Mouse (Mus musculus) limb, embryonic 15.5 days (tissue): ENCODE data around the gene Ypel3. TPM values are rescaled to one million over a fixed set of nuclear protein-coding genes. Genes with fewer than 3 reads are reported as not detected.
A peak's percentile ranks its signal among the peaks of the same experiment; 100 is the strongest.
"Not testable (repeated sequence)": the region's sequence is repeated elsewhere in the genome, so short reads cannot be mapped to it uniquely, and the experiment has no call there.

ENCODE experiments used
- ATAC-seq: fragments of 200-750 bp; cut with Nextera tagmentation; 2 replicates; pipeline ENCODE4 v1.8.0; 2017; ENCODE audit warnings: low read depth, moderate TSS enrichment; ENCODE audit not compliant: insufficient number of reproducible peaks, low FRiP score, low TSS enrichment
- H3K27ac ChIP-seq: fragments of 300-500 bp; sonication (generic); 2 replicates; pipeline ENCODE4 v1.5.1; 2015; ENCODE audit warnings: moderate library complexity, mild to moderate bottlenecking, inconsistent platforms
- H3K27me3 ChIP-seq: fragments of 300-500 bp; sonication (generic); 2 replicates; pipeline ENCODE4 v1.6.1; 2015; ENCODE audit warnings: inconsistent platforms
- H3K36me3 ChIP-seq: fragments of 300-500 bp; sonication (generic); 2 replicates; pipeline ENCODE4 v1.6.1; 2015; ENCODE audit warnings: inconsistent platforms
- H3K4me1 ChIP-seq: fragments of 300-500 bp; sonication (generic); 2 replicates; pipeline ENCODE4 v1.6.1; 2015; ENCODE audit warnings: inconsistent platforms
- H3K4me2 ChIP-seq: fragments of 300-500 bp; sonication (generic); 2 replicates; pipeline ENCODE4 v1.6.1; 2015; ENCODE audit warnings: mild to moderate bottlenecking, inconsistent platforms
- H3K4me3 ChIP-seq: fragments of 300-500 bp; sonication (generic); 2 replicates; pipeline ENCODE4 v1.5.1; 2015; ENCODE audit warnings: mild to moderate bottlenecking, inconsistent platforms
- H3K9ac ChIP-seq: fragments of 300-500 bp; sonication (generic); 2 replicates; pipeline ENCODE4 v1.6.1; 2015; ENCODE audit warnings: inconsistent platforms
- H3K9me3 ChIP-seq: fragments of 300-500 bp; sonication (generic); 2 replicates; pipeline ENCODE4 v1.6.1; 2016; ENCODE audit warnings: inconsistent platforms
- WGBS: fragments of 180-500 bp; shearing (Covaris S2); methylation state at CpG from one replicate; pipeline ENCODE4 v1.1.7; 2015; 5-methylcytosine and 5-hydroxymethylcytosine counted together
- polyA plus RNA-seq: library from polyadenylated mRNA; unstranded; fragments of >200 nt; fragmentation: Nextera tagmentation; extraction: Ambion mirVana; gene quantifications from 2 replicates; pipeline ENCODE4 v1.2.1, GENCODE M21; 2015

Ypel3 gene
- polyA plus RNA-seq = 117 and 122 TPM in 2 replicates

GRCm38 (mm10) chr7:126776598-126777057, at the start of gene Ypel3:
Gene Ypel3 (plus strand): TSS chr7:126776955.
- peaks cover 8% of the 10 kb centered on the region for H3K36me3 ChIP-seq
- peak within 1 kb of the TSS; percentile 78 for H3K4me2 ChIP-seq
- ATAC-seq = peak; percentile 88
- H3K27ac ChIP-seq = peak within 1 kb of the TSS; percentile 86
- no peaks in the 10 kb centered on the region for H3K27me3 ChIP-seq
- H3K9me3 ChIP-seq = no peaks in the 10 kb centered on the region
- H3K4me3 ChIP-seq = peak within 1 kb of the TSS; percentile 69
- peaks cover 45% of the 10 kb centered on the region for H3K4me1 ChIP-seq
- H3K9ac ChIP-seq = peak within 1 kb of the TSS; percentile 70
- under 1% methylated on average over 35 of the region's 37 CpGs for WGBS

- not testable (repeated sequence) for H3K4me2 ChIP-seq, H3K27ac ChIP-seq, H3K4me3 ChIP-seq, H3K27me3 ChIP-seq, H3K4me1 ChIP-seq, H3K9ac ChIP-seq, H3K36me3 ChIP-seq, H3K9me3 ChIP-seq, ATAC-seq
- WGBS = 81% methylated on average over 4 of the region's 4 CpGs
These were observed 46.4 kb upstream of the Ypel3 start for GRCm38 (mm10) chr7:126730256-126730789.

GRCm38 (mm10) chr7:126736122-126736521, 40.6 kb upstream of the Ypel3 start:
- H3K4me3 ChIP-seq = no peak overlapping the region
- H3K9me3 ChIP-seq = no peaks in the 10 kb centered on the region
- 81% methylated on average over 8 of the region's 8 CpGs for WGBS
- H3K4me2 ChIP-seq = no peak overlapping the region
- H3K36me3 ChIP-seq = no peaks in the 10 kb centered on the region
- no peaks in the 10 kb centered on the region for H3K4me1 ChIP-seq
- ATAC-seq = no peak
- H3K27ac ChIP-seq = no peak overlapping the region
- no peaks in the 10 kb centered on the region for H3K27me3 ChIP-seq
- no peak overlapping the region for H3K9ac ChIP-seq

- WGBS = 83% methylated on average over 17 of the region's 17 CpGs
These were observed 37.2 kb upstream of the Ypel3 start for GRCm38 (mm10) chr7:126739551-126739950.

GRCm38 (mm10) chr7:126740132-126740735, 36.5 kb upstream of the Ypel3 start:
- ATAC-seq = no peak
- Histone ChIP-seq H3K4me1 (no peaks in the 10 kb centered on the region), H3K9me3 (no peaks in the 10 kb centered on the region), H3K4me2 (no peak overlapping the region), H3K36me3 (no peaks in the 10 kb centered on the region), H3K27me3 (no peaks in the 10 kb centered on the region), H3K9ac (no peak overlapping the region), H3K4me3 (no peak overlapping the region), H3K27ac (no peak overlapping the region)
- 80% methylated on average over 13 of the region's 13 CpGs for WGBS

More at GRCm38 (mm10) chr7:126739551-126739950, 37.2 kb upstream of the Ypel3 start:
- no peak overlapping the region for H3K27ac ChIP-seq
- no peak overlapping the region for H3K4me2 ChIP-seq
- no peaks in the 10 kb centered on the region for H3K9me3 ChIP-seq
- H3K36me3 ChIP-seq = no peaks in the 10 kb centered on the region
- H3K4me1 ChIP-seq = no peaks in the 10 kb centered on the region
- no peak overlapping the region for H3K4me3 ChIP-seq
- H3K27me3 ChIP-seq = no peaks in the 10 kb centered on the region
- ATAC-seq = no peak
- H3K9ac ChIP-seq = no peak overlapping the region

GRCm38 (mm10) chr7:126740977-126741376, 35.8 kb upstream of the Ypel3 start:
- Histone ChIP-seq H3K27me3 (no peaks in the 10 kb centered on the region), H3K9ac (no peak overlapping the region), H3K4me2 (no peak overlapping the region), H3K9me3 (no peaks in the 10 kb centered on the region), H3K4me1 (no peaks in the 10 kb centered on the region), H3K4me3 (no peak overlapping the region), H3K36me3 (no peaks in the 10 kb centered on the region), H3K27ac (no peak overlapping the region)
- WGBS = 53% methylated on average over 5 of the region's 5 CpGs
- ATAC-seq = no peak

- ATAC-seq = no peak
- H3K4me2 ChIP-seq = no peak overlapping the region
- no peaks in the 10 kb centered on the region for H3K27me3 ChIP-seq
- H3K4me3 ChIP-seq = no peak overlapping the region
- no peaks in the 10 kb centered on the region for H3K36me3 ChIP-seq
- H3K9me3 ChIP-seq = no peaks in the 10 kb centered on the region
- no peak overlapping the region for H3K27ac ChIP-seq
- no peak overlapping the region for H3K9ac ChIP-seq
- WGBS = 87% methylated on average over 5 of the region's 5 CpGs
- 0 out of 2 replicates have a peak, but pooled peaks cover 4% of the 10 kb centered on the region for H3K4me1 ChIP-seq
These were observed 35.3 kb upstream of the Ypel3 start for GRCm38 (mm10) chr7:126741452-126741851.

GRCm38 (mm10) chr7:126741964-126742482, 34.7 kb upstream of the Ypel3 start:
- no peak overlapping the region for H3K27ac ChIP-seq
- no peaks in the 10 kb centered on the region for H3K36me3 ChIP-seq
- H3K9me3 ChIP-seq = no peaks in the 10 kb centered on the region
- WGBS = 92% methylated on average over 13 of the region's 13 CpGs
- H3K27me3 ChIP-seq = no peaks in the 10 kb centered on the region
- no peak overlapping the region for H3K4me3 ChIP-seq
- no peak for ATAC-seq
- H3K4me2 ChIP-seq = no peak overlapping the region
- no peak overlapping the region for H3K9ac ChIP-seq
- 0 out of 2 replicates have a peak, but pooled peaks cover 8% of the 10 kb centered on the region for H3K4me1 ChIP-seq

- 0 out of 2 replicates have a peak, but pooled peaks cover 8% of the 10 kb centered on the region for H3K4me1 ChIP-seq
- H3K4me3 ChIP-seq = no peak overlapping the region
- H3K27me3 ChIP-seq = no peaks in the 10 kb centered on the region
- H3K9ac ChIP-seq = no peak overlapping the region
- ATAC-seq = no peak
- H3K9me3 ChIP-seq = no peaks in the 10 kb centered on the region
- H3K27ac ChIP-seq = no peak overlapping the region
- WGBS = 83% methylated on average over 12 of the region's 12 CpGs
- no peak overlapping the region for H3K4me2 ChIP-seq
- no peaks in the 10 kb centered on the region for H3K36me3 ChIP-seq
These were observed 30.7 kb upstream of the Ypel3 start for GRCm38 (mm10) chr7:126746066-126746465.

GRCm38 (mm10) chr7:126746798-126747197, 30.0 kb upstream of the Ypel3 start:
- no peaks in the 10 kb centered on the region for H3K9me3 ChIP-seq
- 22% methylated on average over 6 of the region's 6 CpGs for WGBS
- ATAC-seq = no peak
- 0 out of 2 replicates have a peak, but pooled peaks cover 8% of the 10 kb centered on the region for H3K4me1 ChIP-seq
- H3K4me3 ChIP-seq = no peak overlapping the region
- no peak overlapping the region for H3K9ac ChIP-seq
- H3K36me3 ChIP-seq = no peaks in the 10 kb centered on the region
- no peaks in the 10 kb centered on the region for H3K27me3 ChIP-seq
- H3K4me2 ChIP-seq = no peak overlapping the region
- no peak overlapping the region for H3K27ac ChIP-seq

GRCm38 (mm10) chr7:126748824-126749223, 27.9 kb upstream of the Ypel3 start:
- WGBS = 69% methylated on average over 7 of the region's 7 CpGs
- Histone ChIP-seq H3K27ac (no peak overlapping the region), H3K4me3 (no peak overlapping the region), H3K36me3 (no peaks in the 10 kb centered on the region), H3K9me3 (no peaks in the 10 kb centered on the region), H3K27me3 (no peaks in the 10 kb centered on the region), H3K4me2 (no peak overlapping the region), H3K4me1 (0 out of 2 replicates have a peak, but pooled peaks cover 8% of the 10 kb centered on the region), H3K9ac (no peak overlapping the region)
- no peak for ATAC-seq

GRCm38 (mm10) chr7:126749582-126750343, 27.0 kb upstream of the Ypel3 start:
- Histone ChIP-seq H3K9me3 (no peaks in the 10 kb centered on the region), H3K36me3 (no peaks in the 10 kb centered on the region), H3K4me1 (0 out of 2 replicates have a peak, but pooled peaks cover 8% of the 10 kb centered on the region), H3K4me2 (no peak overlapping the region), H3K4me3 (no peak overlapping the region), H3K9ac (no peak overlapping the region), H3K27ac (no peak overlapping the region), H3K27me3 (no peaks in the 10 kb centered on the region)
- 93% methylated on average over 17 of the region's 17 CpGs for WGBS
- ATAC-seq = no peak
